Mouse (Mus musculus): ENCODE results near the gene Htt. TPM values are rescaled to one million over a fixed set of nuclear protein-coding genes. Genes with fewer than 3 reads are reported as not detected.

Gene Htt
- total and polyA plus RNA-seq, 2 experiments from 2014 or later = 2.5 to 16.1 TPM

DNA sequence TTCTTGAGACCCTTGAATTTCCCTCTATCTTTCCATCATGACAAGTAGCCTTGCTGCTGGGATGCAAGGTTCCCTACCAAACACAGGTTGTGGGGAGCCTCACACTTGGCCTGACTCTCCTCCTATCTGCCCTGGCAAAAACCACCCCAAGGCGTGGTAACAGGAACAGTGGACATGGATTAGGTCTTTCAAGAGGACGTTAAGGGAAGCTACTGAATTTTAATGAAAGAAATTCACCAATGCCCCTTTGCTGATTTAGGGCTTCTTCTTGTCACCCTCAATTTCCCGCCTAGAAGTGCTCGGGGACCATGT lies 148.9 kb downstream of the Htt start:
- Histone ChIP-seq H3K4me2 (ENCODE audit: low read depth, low read length) (no peak overlapping the region), H3K4me3 (ENCODE audit: low read depth, low read length) (no peak overlapping the region), H3K36me3 (replicated peaks; ENCODE audit: control insufficient read depth, insufficient read depth, low read length) (peaks cover 48% of the 10 kb centered on the region), H3K9me3 (replicated peaks; ENCODE audit: control insufficient read depth, low read length) (no peaks in the 10 kb centered on the region), H3K9ac (replicated peaks; ENCODE audit: low read depth, low read length) (no peak overlapping the region), H3K4me1 (ENCODE audit: control insufficient read depth, insufficient read depth) (0 out of 2 replicates have a peak, but pooled peaks cover 6% of the 10 kb centered on the region), H3K27ac (ENCODE audit: low read depth) (no peak overlapping the region), H3K27me3 (ENCODE audit: control insufficient read depth, insufficient read depth, low read length) (no peaks in the 10 kb centered on the region)
- TF ChIP-seq EP300 (IDR thresholded peaks at IDR 0.05; ENCODE audit: low read depth) (no peak), CTCF (IDR thresholded peaks at IDR 0.05; ENCODE audit: low read depth) (no peak)
- ATAC-seq (ENCODE audit: insufficient read depth, low read depth) = no peak
- 91% methylated on average over 4 of the region's 4 CpGs for WGBS
- no peak for DNase-seq (ENCODE audit: low spot score)

DNA sequence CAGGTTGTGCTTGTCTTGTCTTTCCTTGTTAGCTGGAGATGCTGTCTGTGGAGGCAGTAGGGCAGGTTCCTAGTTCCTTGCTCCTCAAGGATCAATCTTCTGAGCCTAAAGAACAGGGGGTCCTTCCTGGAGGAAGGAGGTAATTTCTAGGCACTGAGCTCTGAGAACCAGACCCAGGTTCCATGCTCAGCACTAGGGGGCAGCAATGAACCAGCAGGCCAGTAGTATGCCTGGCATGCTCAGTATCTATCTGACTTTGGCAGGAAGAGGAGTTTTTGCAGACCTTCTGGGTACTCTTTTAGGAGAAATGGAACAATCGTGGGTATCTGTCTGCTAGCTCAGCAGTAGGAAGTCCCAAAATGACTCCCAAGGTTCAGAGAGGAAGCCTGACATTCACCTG lies 154.3 kb downstream of the Htt start:
- TF ChIP-seq CTCF (IDR thresholded peaks at IDR 0.05; ENCODE audit: low read depth) (peak; percentile 97), EP300 (IDR thresholded peaks at IDR 0.05; ENCODE audit: low read depth) (peak; percentile 38; the same call in 1 of the 2 replicates)
- DNase-seq (ENCODE audit: low spot score) (peak; percentile 84), ATAC-seq (ENCODE audit: insufficient read depth, low read depth) (peak; percentile 81)
- no peak overlapping the region for H3K4me2 ChIP-seq (ENCODE audit: low read depth, low read length)
- H3K9me3 ChIP-seq (replicated peaks; ENCODE audit: control insufficient read depth, low read length) = no peaks in the 10 kb centered on the region
- peaks cover 7% of the 10 kb centered on the region; the same call in 1 of the 2 replicates for H3K4me1 ChIP-seq (ENCODE audit: control insufficient read depth, insufficient read depth)
- H3K27me3 ChIP-seq (ENCODE audit: control insufficient read depth, insufficient read depth, low read length) = no peaks in the 10 kb centered on the region
- WGBS = 0% methylated on average over 1 of the region's 1 CpGs
- no peak overlapping the region for H3K4me3 ChIP-seq (ENCODE audit: low read depth, low read length)
- 0 out of 2 replicates have a peak, but pooled peaks cover 6% of the 10 kb centered on the region for H3K36me3 ChIP-seq (replicated peaks; ENCODE audit: control insufficient read depth, insufficient read depth, low read length)
- no peak overlapping the region for H3K9ac ChIP-seq (replicated peaks; ENCODE audit: low read depth, low read length)
- 0 out of 2 replicates have a peak overlapping the region, but pooled peaks have one; percentile 4 for H3K27ac ChIP-seq (ENCODE audit: low read depth)

DNA sequence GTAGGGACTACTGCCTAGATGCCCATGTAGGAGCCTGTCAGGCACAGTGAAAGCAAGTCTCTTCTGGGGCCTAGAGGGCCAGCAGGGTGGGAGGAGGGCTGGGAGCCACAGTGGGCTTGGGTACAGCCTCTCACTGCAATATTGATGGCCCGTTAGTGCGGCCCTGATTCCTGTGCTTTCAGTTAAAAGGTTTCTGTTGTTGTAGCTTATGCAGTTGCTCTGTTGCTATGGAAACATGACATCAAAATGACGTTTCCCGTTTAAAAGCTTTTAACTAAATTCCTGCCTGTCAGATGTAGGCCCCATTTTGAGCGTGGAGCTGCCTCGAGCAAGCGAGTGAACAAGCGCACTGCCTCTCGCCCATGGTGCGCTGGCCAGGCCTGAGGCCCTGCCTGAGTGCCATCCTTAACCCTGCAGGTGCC lies 155.7 kb downstream of the Htt start:
- no peak for DNase-seq (ENCODE audit: low spot score)
- 79% methylated on average over 10 of the region's 10 CpGs for WGBS
- H3K9me3 ChIP-seq (replicated peaks; ENCODE audit: control insufficient read depth, low read length) = no peaks in the 10 kb centered on the region
- no peak overlapping the region for H3K27ac ChIP-seq (ENCODE audit: low read depth)
- TF ChIP-seq CTCF (IDR thresholded peaks at IDR 0.05; ENCODE audit: low read depth) (no peak), EP300 (IDR thresholded peaks at IDR 0.05; ENCODE audit: low read depth) (no peak)
- H3K4me2 ChIP-seq (ENCODE audit: low read depth, low read length) = no peak overlapping the region
- no peak for ATAC-seq (ENCODE audit: insufficient read depth, low read depth)
- peaks cover 7% of the 10 kb centered on the region; the same call in 1 of the 2 replicates for H3K4me1 ChIP-seq (ENCODE audit: control insufficient read depth, insufficient read depth)
- no peaks in the 10 kb centered on the region for H3K27me3 ChIP-seq (ENCODE audit: control insufficient read depth, insufficient read depth, low read length)
- H3K36me3 ChIP-seq (replicated peaks; ENCODE audit: control insufficient read depth, insufficient read depth, low read length) = no peaks in the 10 kb centered on the region
- no peak overlapping the region for H3K9ac ChIP-seq (replicated peaks; ENCODE audit: low read depth, low read length)
- H3K4me3 ChIP-seq (ENCODE audit: low read depth, low read length) = no peak overlapping the region

DNA sequence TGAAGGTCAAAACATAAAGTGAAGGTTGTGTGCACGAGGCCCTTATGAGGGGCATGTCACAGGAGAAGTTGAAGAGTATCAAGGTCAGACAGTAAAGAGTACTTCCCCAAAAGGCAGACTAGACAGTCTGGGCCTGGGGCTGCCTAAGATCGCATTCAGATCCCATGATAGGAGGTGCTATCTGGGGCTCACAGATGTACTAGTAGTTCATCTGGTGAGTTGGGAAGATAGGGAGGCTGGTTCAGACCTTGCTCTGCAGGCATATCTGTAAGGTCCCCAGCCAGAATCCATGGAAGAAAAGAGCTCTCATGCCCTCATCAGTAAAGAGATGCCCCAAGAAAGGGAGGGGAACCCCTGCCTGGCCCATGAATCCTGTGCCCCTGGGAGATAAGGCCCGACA lies 157.2 kb downstream of the Htt start:
- Histone ChIP-seq H3K9ac (replicated peaks; ENCODE audit: low read depth, low read length) (no peak overlapping the region), H3K4me3 (ENCODE audit: low read depth, low read length) (no peak overlapping the region), H3K4me1 (ENCODE audit: control insufficient read depth, insufficient read depth) (peaks cover 7% of the 10 kb centered on the region; the same call in 1 of the 2 replicates), H3K9me3 (replicated peaks; ENCODE audit: control insufficient read depth, low read length) (no peaks in the 10 kb centered on the region), H3K27me3 (ENCODE audit: control insufficient read depth, insufficient read depth, low read length) (no peaks in the 10 kb centered on the region), H3K27ac (ENCODE audit: low read depth) (no peak overlapping the region), H3K36me3 (replicated peaks; ENCODE audit: control insufficient read depth, insufficient read depth, low read length) (peaks cover 6% of the 10 kb centered on the region; the same call in 1 of the 2 replicates), H3K4me2 (ENCODE audit: low read depth, low read length) (no peak overlapping the region)
- no peak for TF ChIP-seq CTCF (IDR thresholded peaks at IDR 0.05; ENCODE audit: low read depth)
- no peak for ATAC-seq (ENCODE audit: insufficient read depth, low read depth)
- 71% methylated on average over 3 of the region's 3 CpGs for WGBS
- DNase-seq (ENCODE audit: low spot score) = no peak

DNA sequence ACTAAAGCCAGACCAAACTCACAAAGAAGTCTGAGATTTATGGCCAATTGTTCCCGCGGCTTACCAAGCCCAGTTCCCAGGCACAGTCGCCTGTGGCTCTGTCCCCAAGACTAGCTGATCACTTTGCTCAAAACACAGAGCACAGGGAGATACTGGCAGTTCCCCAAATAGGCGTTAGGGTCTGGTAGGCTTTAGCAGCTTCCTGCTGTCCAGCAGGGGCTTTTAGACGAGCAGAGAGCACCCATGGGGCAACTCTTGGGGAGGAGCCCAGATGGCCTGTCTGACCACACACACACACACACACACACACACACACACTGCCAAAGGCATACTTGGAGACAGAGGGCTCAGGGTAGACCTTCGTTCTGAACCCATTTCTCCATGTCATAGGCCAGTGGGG lies 161.0 kb downstream of the Htt start:
- DNase-seq (ENCODE audit: low spot score) = no peak
- no peaks in the 10 kb centered on the region for H3K9me3 ChIP-seq (replicated peaks; ENCODE audit: control insufficient read depth, low read length)
- ATAC-seq (ENCODE audit: insufficient read depth, low read depth) = no peak
- no peak overlapping the region for H3K27ac ChIP-seq (ENCODE audit: low read depth)
- H3K36me3 ChIP-seq (replicated peaks; ENCODE audit: control insufficient read depth, insufficient read depth, low read length) = peaks cover 12% of the 10 kb centered on the region; the same call in 1 of the 2 replicates
- H3K27me3 ChIP-seq (ENCODE audit: control insufficient read depth, insufficient read depth, low read length) = no peaks in the 10 kb centered on the region
- no peak overlapping the region for H3K4me3 ChIP-seq (ENCODE audit: low read depth, low read length)
- no peaks in the 10 kb centered on the region for H3K4me1 ChIP-seq (ENCODE audit: control insufficient read depth, insufficient read depth)
- WGBS = 74% methylated on average over 6 of the region's 6 CpGs
- TF ChIP-seq CTCF (IDR thresholded peaks at IDR 0.05; ENCODE audit: low read depth) (no peak), EP300 (IDR thresholded peaks at IDR 0.05; ENCODE audit: low read depth) (no peak)
- no peak overlapping the region for H3K9ac ChIP-seq (replicated peaks; ENCODE audit: low read depth, low read length)
- no peak overlapping the region for H3K4me2 ChIP-seq (ENCODE audit: low read depth, low read length)

DNA sequence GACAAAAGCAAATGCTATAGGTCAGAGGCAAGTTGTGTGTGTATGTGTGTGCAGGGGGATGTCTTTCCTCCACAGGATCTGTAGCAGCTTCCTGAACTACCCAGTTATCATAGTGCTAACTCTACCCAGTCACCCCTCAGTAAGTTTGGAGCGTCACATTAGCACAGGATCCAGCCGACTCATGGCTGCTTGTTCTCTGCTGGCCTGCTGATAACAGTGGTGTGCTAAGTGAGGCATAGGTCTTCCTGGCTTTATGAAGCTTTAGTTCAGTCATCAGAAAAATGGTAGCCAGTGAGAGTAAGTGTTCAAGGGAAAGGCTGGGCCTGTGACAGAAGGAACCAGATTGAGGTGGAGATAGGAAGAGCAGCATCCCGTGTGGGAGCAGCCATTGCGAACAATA lies 162.4 kb downstream of the Htt start:
- TF ChIP-seq CTCF (IDR thresholded peaks at IDR 0.05; ENCODE audit: low read depth) = no peak
- no peak for TF ChIP-seq EP300 (IDR thresholded peaks at IDR 0.05; ENCODE audit: low read depth)
- Histone ChIP-seq H3K9me3 (replicated peaks; ENCODE audit: control insufficient read depth, low read length) (no peaks in the 10 kb centered on the region), H3K27ac (ENCODE audit: low read depth) (no peak overlapping the region), H3K4me2 (ENCODE audit: low read depth, low read length) (no peak overlapping the region), H3K9ac (replicated peaks; ENCODE audit: low read depth, low read length) (no peak overlapping the region), H3K36me3 (replicated peaks; ENCODE audit: control insufficient read depth, insufficient read depth, low read length) (peaks cover 12% of the 10 kb centered on the region; the same call in 1 of the 2 replicates), H3K27me3 (ENCODE audit: control insufficient read depth, insufficient read depth, low read length) (no peaks in the 10 kb centered on the region), H3K4me1 (ENCODE audit: control insufficient read depth, insufficient read depth) (no peaks in the 10 kb centered on the region), H3K4me3 (ENCODE audit: low read depth, low read length) (no peak overlapping the region)
- DNase-seq (ENCODE audit: low spot score) = no peak
- ATAC-seq (ENCODE audit: insufficient read depth, low read depth) = no peak
- WGBS = 71% methylated on average over 4 of the region's 4 CpGs

Measured in heart, postnatal 0 days (tissue).